Mouse (Mus musculus) liver, postnatal 0 days (tissue): ENCODE measurements around the gene Aars.

ENCODE experiments used
- CTCF ChIP-seq: sonication (generic); IDR thresholded peaks from 2 replicates; pipeline ENCODE4 v1.5.1; 2016; ENCODE audit warnings: antibody characterized with exemption, low read depth
- EP300 ChIP-seq: IDR thresholded peaks from 2 replicates; pipeline ENCODE4 v1.6.1; 2016; ENCODE audit warnings: antibody characterized with exemption, low read depth, mild to moderate bottlenecking

GRCm38 (mm10) chr8:111056158-111056663 lies 23.3 kb downstream of the Aars start, which contains the start of gene Exosc6:
- TF ChIP-seq CTCF, result peak; percentile 97
- TF ChIP-seq EP300, result no peak
